ENCODE assay signal across 10 mouse cellular contexts in the genomic region with DNA sequence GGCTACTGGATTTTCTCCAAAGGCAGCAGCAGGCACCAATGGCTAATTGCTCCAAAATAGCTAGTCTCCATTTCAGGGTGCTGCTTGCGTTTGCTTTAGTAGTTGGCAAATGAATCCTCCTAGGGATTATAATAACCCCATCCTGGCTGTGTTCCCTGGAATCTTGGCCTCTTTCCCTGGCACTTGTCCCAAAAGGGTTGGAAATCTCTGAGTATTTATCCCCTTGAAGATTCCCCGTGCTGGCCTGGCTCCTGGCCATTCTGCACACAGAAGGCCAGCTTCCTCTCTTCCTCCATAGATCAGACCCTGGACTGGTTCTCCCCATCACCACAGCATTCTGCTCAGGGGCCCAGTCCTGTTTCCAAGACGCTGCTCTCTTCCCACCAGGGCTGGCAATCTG.
A peak's percentile ranks its signal among the peaks of the same experiment; 100 is the strongest.
DNase-seq lines count a peak whose midpoint lies in the region; ATAC-seq and TF ChIP-seq lines count a peak whose summit lies in the region.
"Had no signal": no experiment of that assay in that cellular context is flagged by ENCODE, and none has a peak within 500 bp of the region (broad histone marks: within the 10 kb centered on the region; RNA-seq: fewer than 3 reads in every experiment).

No protein-coding gene starts in this region.

- TF ChIP-seq CTCF in gastrocnemius, adult 2 months (IDR thresholded peaks at IDR 0.05) = no peak

- DNase-seq in hindbrain, embryonic 14.5 days (ENCODE audit: low spot score) = peak; percentile 88
- DNase-seq in hindbrain, embryonic 11.5 days (ENCODE audit: low spot score) = no peak
- peak; percentile 82 for DNase-seq in cerebellum, adult 11-12 months
- DNase-seq in gastrocnemius, adult 2 months = peak; percentile 43
- peak; percentile 94 for DNase-seq in kidney, adult 9 months
- DNase-seq in left cerebral cortex, postnatal 36 days (ENCODE audit: low spot score in 2 of 2) = peak; percentile 79 to 84
- peak; percentile 83 for DNase-seq in right cerebral cortex, adult 18-20 months
- DNase-seq in T-cell, adult 2 months (ENCODE audit: low spot score) = no peak

- H3K27ac ChIP-seq in hindbrain, embryonic 14.5 days = no peak overlapping the region
- no peak overlapping the region for H3K27ac ChIP-seq in hindbrain, embryonic 11.5 days (ENCODE audit: low read depth, low read length)
- H3K27ac ChIP-seq in gastrocnemius, adult 2 months = no peak overlapping the region

- no peak overlapping the region for H3K9ac ChIP-seq in hindbrain, embryonic 14.5 days
- no peak overlapping the region for H3K9ac ChIP-seq in hindbrain, embryonic 11.5 days (ENCODE audit: low read depth, low read length)

- no peak overlapping the region for H3K4me2 ChIP-seq in hindbrain, embryonic 14.5 days (replicated peaks)
- H3K4me2 ChIP-seq in hindbrain, embryonic 11.5 days (replicated peaks; ENCODE audit: low read depth, low read length) = no peak overlapping the region

- peaks cover 4% of the 10 kb centered on the region; the same call in 1 of the 2 replicates for H3K4me1 ChIP-seq in hindbrain, embryonic 14.5 days (replicated peaks; ENCODE audit: control insufficient read depth, insufficient read depth, low read length)
- H3K4me1 ChIP-seq in hindbrain, embryonic 11.5 days (replicated peaks; ENCODE audit: control insufficient read depth, insufficient read depth, low read length) = no peaks in the 10 kb centered on the region

- H3K9me3 ChIP-seq in hindbrain, embryonic 14.5 days (ENCODE audit: control insufficient read depth, low read length) = no peaks in the 10 kb centered on the region
- no peaks in the 10 kb centered on the region for H3K9me3 ChIP-seq in hindbrain, embryonic 11.5 days (ENCODE audit: control insufficient read depth, low read length)

- H3K27me3 ChIP-seq in hindbrain, embryonic 14.5 days (ENCODE audit: control insufficient read depth, insufficient read depth, low read length) = no peaks in the 10 kb centered on the region
- no peaks in the 10 kb centered on the region for H3K27me3 ChIP-seq in hindbrain, embryonic 11.5 days (ENCODE audit: control insufficient read depth, insufficient read depth, low read length)
- H3K27me3 ChIP-seq: CH12.LX had no signal

- peak; percentile 81 for ATAC-seq in hindbrain, embryonic 14.5 days (ENCODE audit: low FRiP score)
- ATAC-seq in hindbrain, embryonic 11.5 days (ENCODE audit: low FRiP score) = no peak

- no peaks in the 10 kb centered on the region for H3K36me3 ChIP-seq in hindbrain, embryonic 14.5 days (replicated peaks; ENCODE audit: control insufficient read depth, insufficient read depth)
- no peaks in the 10 kb centered on the region for H3K36me3 ChIP-seq in hindbrain, embryonic 11.5 days (ENCODE audit: control insufficient read depth, insufficient read depth, low read length)

- 40% methylated on average over 3 of the region's 3 CpGs for WGBS in hindbrain, embryonic 14.5 days
- WGBS in hindbrain, embryonic 11.5 days = 70% methylated on average over 3 of the region's 3 CpGs

- H3K4me3 ChIP-seq in hindbrain, embryonic 14.5 days (replicated peaks; ENCODE audit: low read length) = no peak overlapping the region
- no peak overlapping the region for H3K4me3 ChIP-seq in hindbrain, embryonic 11.5 days (ENCODE audit: low read depth, low read length)
- no peak overlapping the region for H3K4me3 ChIP-seq in gastrocnemius, adult 2 months
- H3K4me3 ChIP-seq: erythroblast, embryonic 14.5 days had no signal

- intact Hi-C loops in gastrocnemius, adult 2 months (cut with DNase I) = no loop called here
- intact Hi-C loops in left cerebral cortex, postnatal 36 days (cut with DNase I) = loop anchor here (5.0 to 10.0 kb wide), 2 partner anchors 72 to 135 kb away; no protein-coding TSS in a partner anchor

Comparison
In these comparisons a context has a peak if more than half of its experiments do, and no peak if none do; other contexts are left out.
1. DNase-seq: peak in hindbrain, embryonic 14.5 days (single experiment), cerebellum, adult 11-12 months (single experiment), gastrocnemius, adult 2 months (single experiment), kidney, adult 9 months (single experiment), left cerebral cortex, postnatal 36 days (2 of 2) and right cerebral cortex, adult 18-20 months (single experiment); none in hindbrain, embryonic 11.5 days (single experiment) and T-cell, adult 2 months (single experiment).